Comparison of ENCODE assay signal across 8 mouse cellular contexts in the genomic region with DNA sequence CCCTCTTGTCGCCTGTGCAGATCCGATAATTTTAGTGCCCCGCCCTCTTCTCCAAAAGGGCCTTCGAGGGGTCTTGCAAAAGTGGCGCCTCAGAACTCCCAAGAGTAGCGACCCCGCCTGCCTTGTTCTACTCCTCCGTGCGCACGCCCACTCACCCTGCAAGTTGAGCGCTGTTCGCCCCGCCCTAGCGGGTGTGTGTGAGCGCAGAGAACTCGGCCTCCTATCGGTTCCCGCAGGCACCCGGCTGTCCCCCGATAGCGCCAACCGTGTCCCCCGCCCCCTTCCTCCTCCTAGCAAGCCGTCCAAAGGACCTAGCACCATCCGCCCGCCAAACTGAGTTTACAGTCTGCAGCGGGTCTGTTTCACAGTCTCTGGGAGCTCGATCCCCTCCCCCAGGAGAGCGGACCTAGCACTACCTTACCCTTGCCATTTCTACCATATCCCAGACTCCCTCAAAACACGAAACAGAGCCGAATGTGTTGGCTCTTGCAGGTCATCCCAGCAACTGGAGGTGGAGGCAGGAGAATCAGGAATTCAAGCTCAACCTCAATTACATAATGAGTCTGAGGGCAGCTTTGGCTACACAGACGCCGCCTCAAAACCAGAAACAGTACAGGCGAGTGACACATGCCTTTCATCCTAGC. TPM values are rescaled to one million over a fixed set of nuclear protein-coding genes. Genes with fewer than 3 reads are reported as not detected.
DNase-seq lines count a peak whose midpoint lies in the region; ATAC-seq and TF ChIP-seq lines count a peak whose summit lies in the region.

No protein-coding gene starts in this region.

- DNase-seq in urinary bladder, postnatal 14 days (ENCODE audit: low spot score): peak; percentile 65
- no peak for DNase-seq in urinary bladder, adult 2 months (ENCODE audit: low spot score)
- DNase-seq in embryo, embryonic 9.5 days (ENCODE audit: extremely low spot score): peak; percentile 80
- DNase-seq in heart, adult 8-10 months (ENCODE audit: low spot score): peak; percentile 58
- peak; percentile 68 for DNase-seq in kidney, adult 2 months
- peak; percentile 86 to 91 for DNase-seq in spleen, postnatal 14 days (ENCODE audit: low spot score in 2 of 2)

- no peaks in the 10 kb centered on the region for H3K27me3 ChIP-seq in kidney, adult 2 months (replicated peaks; ENCODE audit: control insufficient read depth, insufficient read depth, low read length)
- peaks cover 54% of the 10 kb centered on the region for H3K27me3 ChIP-seq in limb, embryonic 15.5 days
- H3K27me3 ChIP-seq in midbrain, embryonic 15.5 days (replicated peaks): peaks cover 51% of the 10 kb centered on the region

- H3K9me3 ChIP-seq in limb, embryonic 15.5 days: no peaks in the 10 kb centered on the region
- H3K9me3 ChIP-seq in midbrain, embryonic 15.5 days: no peaks in the 10 kb centered on the region

- WGBS in kidney, adult 2 months: 6% methylated on average over 34 of the region's 34 CpGs
- 3% methylated on average over 34 of the region's 34 CpGs for WGBS in limb, embryonic 15.5 days
- 3% methylated on average over 34 of the region's 34 CpGs for WGBS in midbrain, embryonic 15.5 days

- H3K9ac ChIP-seq in limb, embryonic 15.5 days: peak overlapping the region; percentile 26
- H3K9ac ChIP-seq in midbrain, embryonic 15.5 days: 0 out of 2 replicates have a peak overlapping the region, but pooled peaks have one; percentile 9

- peak overlapping the region; percentile 92 for H3K4me2 ChIP-seq in limb, embryonic 15.5 days
- H3K4me2 ChIP-seq in midbrain, embryonic 15.5 days: peak overlapping the region; percentile 65

- peaks cover 4% of the 10 kb centered on the region for H3K4me1 ChIP-seq in kidney, adult 2 months (ENCODE audit: control insufficient read depth, insufficient read depth, low read length)
- peaks cover 29% of the 10 kb centered on the region for H3K4me1 ChIP-seq in limb, embryonic 15.5 days
- peaks cover 22% of the 10 kb centered on the region for H3K4me1 ChIP-seq in midbrain, embryonic 15.5 days

- 0 out of 2 replicates have a peak, but pooled peaks have one; percentile 11 for TF ChIP-seq CTCF in kidney, adult 2 months (conservative IDR thresholded peaks at IDR 0.05; ENCODE audit: insufficient read depth, insufficient read length, low read depth, low read length)

- TF ChIP-seq POLR2A in kidney, adult 2 months (IDR thresholded peaks at IDR 0.05; ENCODE audit: low read depth, low read length): no peak

- peak; percentile 53; the same call in 1 of the 2 replicates for ATAC-seq in limb, embryonic 15.5 days (ENCODE audit: insufficient number of reproducible peaks, low FRiP score, low TSS enrichment, low read depth)
- peak; percentile 43 for ATAC-seq in midbrain, embryonic 15.5 days (replicated peaks)

- no peaks in the 10 kb centered on the region for H3K36me3 ChIP-seq in kidney, adult 2 months (ENCODE audit: control insufficient read depth, insufficient read depth, low read length)
- H3K36me3 ChIP-seq in limb, embryonic 15.5 days: no peaks in the 10 kb centered on the region; the same call in 1 of the 2 replicates
- no peaks in the 10 kb centered on the region for H3K36me3 ChIP-seq in midbrain, embryonic 15.5 days (replicated peaks)

- H3K27ac ChIP-seq in kidney, adult 2 months (ENCODE audit: insufficient read depth, low read depth, low read length): peak overlapping the region; percentile 2; the same call in 1 of the 2 replicates
- no peak overlapping the region for H3K27ac ChIP-seq in limb, embryonic 15.5 days
- H3K27ac ChIP-seq in midbrain, embryonic 15.5 days: no peak overlapping the region

- peak overlapping the region; percentile 42 for H3K4me3 ChIP-seq in kidney, adult 2 months (ENCODE audit: insufficient read depth, low read depth, low read length)
- H3K4me3 ChIP-seq in limb, embryonic 15.5 days: peak overlapping the region; percentile 45
- H3K4me3 ChIP-seq in midbrain, embryonic 15.5 days: peak overlapping the region; percentile 32

RNA-seq across cellular contexts. Expression of gene Epor, which starts 0.8 kb away (rescaled TPM):
- 1.8 and 2.1 TPM in 2 replicates for polyA plus RNA-seq in urinary bladder, adult 2 months (2012; rRNA removed)
- total RNA-seq in heart, adult 8-10 months (2022): 1 to 10 TPM; 1.6 to 2.9 (median 2.3) TPM
- polyA plus RNA-seq in kidney, adult 2 months (2012; rRNA removed): 14.0 and 16.7 TPM in 2 replicates
- 6.0 and 6.4 TPM in 2 replicates for polyA plus RNA-seq in limb, embryonic 15.5 days (2015; fragmentation: Nextera tagmentation; extraction: Ambion mirVana)
- 1.6 and 1.9 TPM in 2 replicates for polyA plus RNA-seq in midbrain, embryonic 15.5 days (2015; fragmentation: Nextera tagmentation; extraction: Ambion mirVana)

RNA-seq across cellular contexts. Expression of gene Swsap1, which starts 7.0 kb away (rescaled TPM):
- 4.6 and 6.4 TPM in 2 replicates for polyA plus RNA-seq in urinary bladder, adult 2 months (2012; rRNA removed)
- total RNA-seq in heart, adult 8-10 months (2022): 1 to 10 TPM; 8.5 to 8.9 (median 8.7) TPM
- 10.5 and 10.9 TPM in 2 replicates for polyA plus RNA-seq in kidney, adult 2 months (2012; rRNA removed)
- polyA plus RNA-seq in limb, embryonic 15.5 days (2015; fragmentation: Nextera tagmentation; extraction: Ambion mirVana): 7.0 and 9.2 TPM in 2 replicates
- 10.5 TPM in 2 replicates for polyA plus RNA-seq in midbrain, embryonic 15.5 days (2015; fragmentation: Nextera tagmentation; extraction: Ambion mirVana)

RNA-seq across cellular contexts. Expression of gene Plppr2, which starts 25.7 kb away (rescaled TPM):
- polyA plus RNA-seq in urinary bladder, adult 2 months (2012; rRNA removed): 14.5 and 17.1 TPM in 2 replicates
- total RNA-seq in heart, adult 8-10 months (2022): 1 to 10 TPM; 2.1 to 3.8 (median 3.2) TPM
- 6.0 and 9.1 TPM in 2 replicates for polyA plus RNA-seq in kidney, adult 2 months (2012; rRNA removed)
- polyA plus RNA-seq in limb, embryonic 15.5 days (2015; fragmentation: Nextera tagmentation; extraction: Ambion mirVana): 8.4 and 8.7 TPM in 2 replicates
- polyA plus RNA-seq in midbrain, embryonic 15.5 days (2015; fragmentation: Nextera tagmentation; extraction: Ambion mirVana): 116 and 120 TPM in 2 replicates

RNA-seq across cellular contexts. Expression of gene Rgl3, which starts 26.7 kb away (rescaled TPM):
- polyA plus RNA-seq in urinary bladder, adult 2 months (2012; rRNA removed): 25.7 and 27.3 TPM in 2 replicates
- 1 to 10 TPM; 4.1 to 5.9 (median 4.3) TPM for total RNA-seq in heart, adult 8-10 months (2022)
- polyA plus RNA-seq in kidney, adult 2 months (2012; rRNA removed): 88.2 and 111 TPM in 2 replicates
- polyA plus RNA-seq in limb, embryonic 15.5 days (2015; fragmentation: Nextera tagmentation; extraction: Ambion mirVana): 0.70 and 0.87 TPM in 2 replicates
- 1.1 and 1.8 TPM in 2 replicates for polyA plus RNA-seq in midbrain, embryonic 15.5 days (2015; fragmentation: Nextera tagmentation; extraction: Ambion mirVana)

RNA-seq across cellular contexts. Expression of gene Tmem205, which starts 35.2 kb away (rescaled TPM):
- 93.0 and 101 TPM in 2 replicates for polyA plus RNA-seq in urinary bladder, adult 2 months (2012; rRNA removed)
- total RNA-seq in heart, adult 8-10 months (2022): 10 to 100 TPM; 80.1 to 91.4 (median 86.9) TPM
- polyA plus RNA-seq in kidney, adult 2 months (2012; rRNA removed): 313 and 353 TPM in 2 replicates
- polyA plus RNA-seq in limb, embryonic 15.5 days (2015; fragmentation: Nextera tagmentation; extraction: Ambion mirVana): 53.4 and 56.0 TPM in 2 replicates
- polyA plus RNA-seq in midbrain, embryonic 15.5 days (2015; fragmentation: Nextera tagmentation; extraction: Ambion mirVana): 49.3 and 52.4 TPM in 2 replicates
